Mouse (Mus musculus) megakaryocyte, embryonic 14.5 days (primary cell): Measurements from ENCODE around the gene Fmn2. TPM values are rescaled to one million over a fixed set of nuclear protein-coding genes. Genes with fewer than 3 reads are reported as not detected.

ENCODE experiments used
- H3K27me3 ChIP-seq: replicated peaks from 2 replicates; pipeline ENCODE3; 2012; ENCODE audit warnings: inconsistent platforms
- H3K36me3 ChIP-seq: replicated peaks from 2 replicates; pipeline ENCODE3; 2012; ENCODE audit warnings: low read length, inconsistent platforms, mixed read lengths
- H3K4me1 ChIP-seq: 2 replicates; pipeline ENCODE4 v1.6.1; 2012; ENCODE audit warnings: inconsistent platforms
- H3K4me3 ChIP-seq: replicated peaks from 2 replicates; pipeline ENCODE3; 2012; ENCODE audit warnings: moderate library complexity, mild to moderate bottlenecking, inconsistent platforms
- H3K9me3 ChIP-seq: 2 replicates; pipeline ENCODE4 v1.6.1; 2012; ENCODE audit warnings: inconsistent platforms
- FLI1 ChIP-seq: IDR thresholded peaks from 2 replicates; pipeline ENCODE4 v1.6.1; 2012; ENCODE audit warnings: low read length, inconsistent platforms, mixed read lengths
- GATA1 ChIP-seq: IDR thresholded peaks from 3 replicates; pipeline ENCODE4 v1.6.1; 2012; ENCODE audit warnings: mixed read lengths, low read length, inconsistent platforms, borderline replicate concordance
- polyA plus RNA-seq: library from polyadenylated mRNA; stranded (reverse); fragments of >175 nt; gene quantifications from 2 replicates; pipeline ENCODE4 v1.2.3, GENCODE M21; 2012; ENCODE audit warnings: low replicate concordance; ENCODE audit not compliant: insufficient read depth

Gene Fmn2
- polyA plus RNA-seq, 1 experiment = 0.60 TPM

DNA sequence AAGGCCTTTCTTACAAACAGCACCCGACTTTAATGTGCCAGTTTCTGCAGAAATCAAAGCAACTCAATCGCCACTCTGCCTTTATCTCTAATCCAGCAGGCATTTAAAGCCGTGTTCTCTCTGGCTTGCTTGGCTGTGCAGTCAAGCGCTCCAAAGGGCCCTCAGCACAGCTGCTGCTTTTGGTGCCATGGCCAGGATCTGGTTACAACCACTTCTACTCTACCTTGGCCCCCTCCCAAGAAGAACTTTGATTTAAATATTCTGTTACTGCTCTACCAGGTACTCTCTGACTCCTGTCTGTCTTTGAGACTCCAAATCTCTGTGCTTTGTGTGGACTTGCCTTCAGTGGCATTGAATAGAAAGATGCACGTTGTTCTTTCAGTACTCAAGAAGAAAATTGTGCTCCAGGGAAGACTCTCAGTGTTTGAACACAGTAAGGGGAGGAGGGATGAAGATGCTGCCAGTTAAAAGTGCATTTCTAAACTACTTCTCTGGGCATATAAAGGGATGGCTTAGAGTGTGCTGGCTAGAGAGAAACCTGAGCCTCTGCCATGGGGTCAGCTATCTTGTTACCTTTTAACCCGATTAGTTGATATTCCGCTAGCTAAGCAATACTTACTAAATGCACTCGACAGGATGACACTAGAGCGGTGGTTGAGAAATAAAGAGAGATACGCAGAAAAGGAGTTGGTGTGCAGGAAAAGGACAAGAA is 358.9 kb downstream of the Fmn2 start:
- TF ChIP-seq FLI1 = no peak
- TF ChIP-seq GATA1 = no peak

More for the DNA sequence above, 358.9 kb downstream of the Fmn2 start:
- H3K4me1 ChIP-seq = no peaks in the 10 kb centered on the region
- H3K36me3 ChIP-seq = no peaks in the 10 kb centered on the region
- no peaks in the 10 kb centered on the region for H3K27me3 ChIP-seq
- 0 out of 2 replicates have a peak, but pooled peaks cover 4% of the 10 kb centered on the region for H3K9me3 ChIP-seq
- no peak overlapping the region for H3K4me3 ChIP-seq

Other genes starting within 250 kb of the Fmn2 start
- gene Olfr419, start 249.8 kb upstream of the Fmn2 start, polyA plus RNA-seq = not detected in 2 replicates
- gene Mptx1, start 171.3 kb upstream of the Fmn2 start, polyA plus RNA-seq = not detected in 2 replicates
- gene Olfr417, start 136.7 kb upstream of the Fmn2 start, polyA plus RNA-seq = not detected in 2 replicates
- gene Olfr248, start 110.8 kb upstream of the Fmn2 start, polyA plus RNA-seq = not detected in 2 replicates
- not detected in 2 replicates for gene Olfr414, start 77.8 kb upstream of the Fmn2 start, polyA plus RNA-seq
- not detected in 2 replicates for gene Olfr220, start 59.7 kb upstream of the Fmn2 start, polyA plus RNA-seq